Mouse (Mus musculus) T-helper 17 cell (primary cell): Measurements from ENCODE around the gene Tarbp1.
"Not testable (repeated sequence)": the region's sequence is repeated elsewhere in the genome, so short reads cannot be mapped to it uniquely, and the experiment has no call there.

Experiments
- in situ Hi-C, 2 experiments: fragments of 300-600 bp; cut with MboI, MseI; formaldehyde crosslinking; loops; 1 replicate in 1 of 2; 2 replicates in 1 of 2; pipeline ENCODE4 v1.15.1; 2025; ENCODE audit warnings: high pct_unique_total_duplicates in 2 of 2

Tarbp1 gene

DNA sequence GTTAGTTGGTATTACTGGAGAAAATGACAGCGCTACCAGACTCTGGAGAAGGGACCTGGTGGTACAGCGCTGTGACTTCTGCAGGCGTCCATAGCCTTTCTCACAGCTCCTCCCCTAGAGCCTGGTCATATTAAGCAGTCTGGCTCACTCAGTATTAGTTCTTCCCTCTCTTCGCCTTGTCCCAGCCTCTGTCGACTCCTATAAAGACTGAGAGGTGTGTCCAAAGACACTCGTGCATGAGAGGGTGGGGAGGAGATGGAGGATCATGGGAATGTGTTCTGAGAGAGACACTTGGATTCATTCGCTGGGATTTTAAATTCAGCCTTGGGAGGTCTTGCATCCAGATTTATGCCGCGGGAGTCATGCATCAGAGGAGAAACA, 52.0 kb downstream of the Tarbp1 start:
- in situ Hi-C loops, result loop anchor here in 1 of 2 experiments (5.0 kb wide), 1 partner anchor 54 kb away; the partner anchor contains the start of gene Tarbp1

DNA sequence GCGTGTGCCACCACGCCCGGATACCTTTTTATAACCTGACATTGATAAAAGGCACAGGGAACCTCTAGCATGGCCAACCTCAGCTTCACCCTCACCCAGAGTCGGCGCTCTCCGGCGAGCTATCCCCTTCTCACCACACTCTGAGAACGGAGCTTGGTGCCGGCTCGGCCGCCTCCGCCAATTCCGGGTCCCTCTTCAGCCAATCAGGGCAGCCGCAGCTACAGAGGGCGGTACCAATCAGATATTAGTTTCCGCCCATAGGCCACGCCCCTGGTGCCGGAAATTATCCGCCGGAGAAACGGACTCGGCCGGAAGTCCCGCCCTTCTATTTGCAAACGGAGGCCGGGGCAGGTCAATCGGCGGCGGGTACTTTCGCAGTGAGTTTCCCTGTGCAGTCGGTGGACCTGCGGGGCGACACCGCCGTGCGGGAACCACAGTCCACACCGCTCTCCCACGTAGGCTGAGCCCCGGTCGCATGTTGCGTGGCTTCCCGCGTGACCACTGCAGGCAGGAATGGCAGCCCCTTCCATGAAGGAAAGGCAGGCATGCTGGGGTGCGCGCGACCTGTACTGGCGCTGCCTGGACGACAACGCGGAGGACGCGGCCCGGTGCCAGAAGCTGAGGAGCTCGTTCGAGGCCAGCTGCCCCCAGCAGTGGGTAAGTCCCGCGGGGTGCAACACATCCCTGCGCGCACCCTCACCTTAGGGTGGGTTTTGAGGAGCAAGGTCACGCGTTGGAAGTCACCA, 52.5 kb downstream of the Tarbp1 start, which contains the start of gene Coa6:
Gene Coa6 (plus strand): TSS at position 342 of the 746 bp plus-strand sequence.
- in situ Hi-C loops, result loop anchor here in 1 of 2 experiments (5.0 kb wide), 1 partner anchor 55 kb away; the partner anchor contains the start of gene Tarbp1

GRCm38 (mm10) chr8:126420834-126421233, 54.0 kb downstream of the Tarbp1 start:
- in situ Hi-C loops, result loop anchor here in 1 of 2 experiments (5.0 kb wide), 1 partner anchor 56 kb away; the partner anchor contains the start of gene Tarbp1

DNA sequence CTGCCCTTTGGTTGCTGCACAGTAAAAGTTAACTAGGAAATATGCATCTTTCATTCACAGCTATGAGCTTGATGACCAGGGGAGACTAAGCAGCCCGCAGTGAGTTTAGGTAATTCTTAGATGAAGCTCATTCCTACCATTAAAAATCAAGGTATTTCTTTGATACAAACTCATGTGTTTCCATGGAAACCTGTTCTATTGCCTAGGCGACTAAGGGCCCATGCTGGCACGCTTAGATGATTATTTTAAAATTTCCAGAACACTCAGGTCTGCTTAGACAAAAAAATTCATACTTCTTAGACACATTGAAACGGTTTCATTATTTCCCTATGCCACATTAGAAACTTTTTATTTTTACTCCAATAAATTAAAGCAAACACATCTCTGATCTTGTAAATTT, 69.8 kb downstream of the Tarbp1 start:
- in situ Hi-C loops, result no loop called here

DNA sequence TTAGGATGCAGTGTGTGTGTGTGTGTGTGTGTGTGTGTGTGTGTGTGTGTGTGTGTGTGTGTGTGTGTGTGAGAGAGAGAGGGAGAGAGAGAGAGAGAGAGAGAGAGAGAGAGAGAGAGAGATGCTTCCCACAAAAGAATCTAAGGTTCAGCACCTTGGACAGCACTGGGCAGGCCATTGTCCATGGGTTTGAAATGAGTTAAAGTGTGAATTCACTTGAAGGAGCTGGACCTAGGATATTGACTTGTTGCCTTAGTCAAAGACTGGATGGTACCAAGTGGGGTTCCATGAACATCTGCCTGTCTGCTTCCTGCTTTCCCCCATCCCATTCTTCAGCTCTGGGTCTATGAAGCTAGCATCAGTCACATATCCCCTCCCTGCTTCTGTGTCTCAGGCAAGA, 70.3 kb downstream of the Tarbp1 start:
- in situ Hi-C loops, result not testable (repeated sequence)

DNA sequence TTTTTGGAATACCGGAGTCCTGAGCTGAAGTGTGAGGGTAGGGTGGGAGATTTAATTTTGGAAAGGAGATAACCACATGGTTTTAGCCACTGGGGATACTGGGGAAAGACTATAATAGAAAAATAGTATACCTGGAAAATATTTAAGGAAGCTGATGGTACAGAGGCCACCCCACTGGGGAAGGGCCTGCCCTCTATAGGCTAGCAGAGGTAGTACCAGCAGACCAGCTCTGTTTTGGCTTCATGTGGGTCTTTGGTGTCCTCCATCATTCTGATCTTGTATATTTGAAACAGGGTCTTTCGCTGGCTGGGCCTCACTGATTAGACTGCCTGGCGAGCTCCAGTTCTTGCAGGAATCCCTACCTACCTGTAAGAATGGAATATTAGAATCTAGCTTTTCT, 76.5 kb downstream of the Tarbp1 start:
- in situ Hi-C loops, result loop anchor here in 1 of 2 experiments (5.0 kb wide), 1 partner anchor 96 kb away; no protein-coding TSS in a partner anchor

- in situ Hi-C loops, result loop anchor here in 1 of 2 experiments (5.0 kb wide), 1 partner anchor 94 kb away; no protein-coding TSS in a partner anchor
Observed at GRCm38 (mm10) chr8:126395917-126396316, 78.9 kb downstream of the Tarbp1 start.

GRCm38 (mm10) chr8:126395386-126395785, 79.5 kb downstream of the Tarbp1 start:
- in situ Hi-C loops, result loop anchor here in 1 of 2 experiments (5.0 kb wide), 1 partner anchor 93 kb away; no protein-coding TSS in a partner anchor

DNA sequence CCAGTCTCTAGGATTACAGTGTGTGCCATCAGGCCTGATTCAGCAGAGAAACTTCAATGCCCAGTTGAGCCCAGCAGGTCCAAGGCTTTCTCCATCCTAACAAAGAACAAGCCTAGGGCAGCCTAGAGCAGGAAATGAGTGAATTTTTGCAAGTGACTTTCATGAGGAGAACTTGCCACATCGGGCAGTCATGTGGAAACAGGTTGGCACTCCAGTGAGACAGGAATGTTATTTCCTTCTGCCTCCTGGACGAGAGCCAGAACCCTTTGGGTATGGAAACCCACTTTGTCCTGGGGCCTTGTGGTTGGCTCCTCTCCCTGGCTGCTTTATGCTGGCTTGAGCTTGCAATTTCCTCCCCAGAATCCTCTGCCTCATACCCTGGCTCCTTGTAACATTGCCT, 83.3 kb downstream of the Tarbp1 start:
- in situ Hi-C loops, result no loop called here

DNA sequence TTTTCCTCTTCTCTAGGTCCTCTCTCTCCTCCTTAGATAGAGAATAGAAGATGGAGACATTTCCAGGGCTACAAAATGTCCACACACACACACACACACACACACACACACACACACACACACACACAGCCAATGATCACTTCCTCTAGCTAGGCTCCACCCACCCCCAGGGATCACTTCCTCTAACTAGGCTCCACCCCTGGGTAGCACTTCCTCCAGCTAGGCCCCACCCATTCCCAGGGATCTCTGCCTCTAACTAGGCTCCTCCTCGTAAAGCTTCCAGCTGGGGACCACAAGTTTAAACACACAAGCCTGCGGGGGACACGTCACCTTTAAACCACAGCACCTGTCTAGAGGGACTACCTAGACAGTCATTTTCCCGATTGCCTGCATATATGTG, 87.3 kb downstream of the Tarbp1 start:
- in situ Hi-C loops, result no loop called here

DNA sequence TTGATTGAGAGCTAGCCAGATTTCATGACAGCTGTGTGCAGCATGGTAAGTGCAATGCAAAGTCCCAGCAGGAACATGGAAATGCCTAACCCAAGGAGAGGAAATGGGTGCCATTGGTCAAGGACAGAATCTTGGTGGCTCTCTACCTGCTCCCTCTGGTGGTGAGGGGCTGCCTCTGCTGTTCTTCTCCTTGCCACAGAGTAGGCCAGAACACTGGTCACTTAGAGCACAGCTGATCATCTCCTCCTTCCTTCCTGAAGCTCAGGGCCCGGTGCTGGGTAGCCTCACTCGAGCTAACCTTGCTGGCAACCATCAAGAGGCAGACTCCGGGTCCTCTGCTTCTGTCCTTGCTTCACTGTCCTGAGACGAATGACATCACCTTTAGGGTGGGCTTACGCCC, 92.1 kb downstream of the Tarbp1 start:
- in situ Hi-C loops, result no loop called here

DNA sequence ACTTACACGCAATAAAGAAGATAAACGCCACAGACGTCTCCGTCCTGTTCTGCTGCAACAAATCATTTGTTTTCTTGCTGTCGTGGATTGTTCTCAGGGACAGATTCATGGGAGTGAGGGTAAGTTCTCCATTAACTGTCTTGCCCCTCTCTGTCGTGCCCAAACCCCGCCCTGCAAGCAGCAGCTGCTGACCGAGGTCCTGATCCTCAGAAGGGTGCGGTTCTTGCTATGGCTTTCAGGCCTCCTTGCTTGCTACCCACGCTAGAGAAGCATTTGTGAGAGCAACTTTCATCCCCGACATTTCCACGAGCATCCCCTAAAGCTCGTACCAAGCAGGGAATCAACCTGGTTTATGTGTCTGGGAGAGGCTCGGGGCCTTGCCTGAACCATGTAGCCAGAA, 92.6 kb downstream of the Tarbp1 start:
- in situ Hi-C loops, result no loop called here

GRCm38 (mm10) chr8:126381299-126381698, 93.6 kb downstream of the Tarbp1 start:
- in situ Hi-C loops, result no loop called here

DNA sequence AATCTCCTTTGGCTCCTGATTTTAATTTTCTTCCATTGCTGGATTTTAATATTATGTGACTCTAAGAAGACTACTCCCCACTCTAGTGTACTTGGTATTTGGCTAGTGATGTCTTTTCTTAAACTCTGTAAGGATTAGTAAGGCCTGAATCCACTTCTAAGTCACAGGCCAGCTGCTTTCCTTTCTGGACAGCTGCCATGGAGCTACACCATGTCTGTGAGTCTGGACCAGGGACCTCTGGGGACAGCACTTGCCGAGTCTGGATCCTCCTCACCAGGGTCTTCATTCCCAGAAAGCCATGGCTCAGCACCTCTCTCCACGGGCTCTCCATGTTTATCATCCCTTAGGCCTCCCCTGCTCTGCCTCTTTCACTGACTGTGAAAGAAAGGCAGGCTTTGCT, 94.7 kb downstream of the Tarbp1 start:
- in situ Hi-C loops, result no loop called here

- in situ Hi-C loops, result no loop called here
Observed at GRCm38 (mm10) chr8:126379580-126379979, 95.3 kb downstream of the Tarbp1 start.
